Mouse (Mus musculus) liver, embryonic 14.5 days (tissue): ENCODE results near the gene Apon. TPM values are rescaled to one million over a fixed set of nuclear protein-coding genes. Genes with fewer than 3 reads are reported as not detected.
"Not testable (repeated sequence)": the region's sequence is repeated elsewhere in the genome, so short reads cannot be mapped to it uniquely, and the experiment has no call there.

ENCODE experiments used
- ATAC-seq: fragments of 200-750 bp; cut with Nextera tagmentation; 2 replicates; pipeline ENCODE4 v1.8.0; 2017; ENCODE audit warnings: moderate number of reproducible peaks, mild to moderate bottlenecking, moderate library complexity; ENCODE audit not compliant: insufficient read depth
- DNase-seq, 3 experiments: peaks; one replicate each; pipeline ENCODE4 v3.0.0-alpha.2; 2012 to 2013; ENCODE audit warnings: low read depth in 3 of 3, low spot score in 3 of 3
- H3K27ac ChIP-seq: fragments of 300-500 bp; sonication (generic); 2 replicates; pipeline ENCODE4 v1.5.1; 2014; ENCODE audit warnings: moderate library complexity, mild to moderate bottlenecking, control low read depth, inconsistent platforms
- H3K27me3 ChIP-seq: fragments of 300-500 bp; sonication (generic); 2 replicates; pipeline ENCODE4 v1.6.1; 2014; ENCODE audit warnings: mild to moderate bottlenecking, low read length, moderate library complexity; ENCODE audit not compliant: control insufficient read depth, insufficient read depth
- H3K36me3 ChIP-seq: fragments of 300-500 bp; sonication (generic); replicated peaks from 2 replicates; pipeline ENCODE4 v1.6.1; 2014; ENCODE audit warnings: low read depth; ENCODE audit not compliant: control insufficient read depth, insufficient read depth
- H3K4me1 ChIP-seq, 2 experiments: fragments of 200-500 bp in 1 of 2; fragments of 300-500 bp in 1 of 2; sonication (generic) in 1 of 2; replicated peaks; 2 replicates each; pipeline ENCODE4 v1.6.1; 2012 to 2014; ENCODE audit warnings: antibody characterized with exemption in 1 of 2, inconsistent platforms in 1 of 2, low read length in 1 of 2; ENCODE audit not compliant: control insufficient read depth in 2 of 2, insufficient read depth in 2 of 2
- H3K4me2 ChIP-seq: fragments of 300-500 bp; sonication (generic); 2 replicates; pipeline ENCODE4 v1.6.1; 2014; ENCODE audit warnings: low read depth, mild to moderate bottlenecking, control low read depth, moderate library complexity
- H3K4me3 ChIP-seq, 2 experiments: fragments of 200-500 bp in 1 of 2; fragments of 300-500 bp in 1 of 2; sonication (generic) in 1 of 2; 2 replicates each; pipeline ENCODE4 v1.5.1; 2012 to 2014; ENCODE audit warnings: low read depth in 2 of 2, low read length in 2 of 2, mild to moderate bottlenecking in 2 of 2, control low read depth in 1 of 2, inconsistent platforms in 1 of 2, moderate library complexity in 1 of 2; ENCODE audit not compliant: insufficient read depth in 1 of 2
- H3K9ac ChIP-seq: fragments of 300-500 bp; sonication (generic); replicated peaks from 2 replicates; pipeline ENCODE4 v1.6.1; 2014; ENCODE audit warnings: mild to moderate bottlenecking, control low read depth, moderate library complexity
- H3K9me3 ChIP-seq: fragments of 300-500 bp; sonication (generic); 2 replicates; pipeline ENCODE4 v1.6.1; 2016; ENCODE audit warnings: low read length, mixed read lengths; ENCODE audit not compliant: control insufficient read depth
- CTCF ChIP-seq: IDR thresholded peaks from 2 replicates; pipeline ENCODE4 v1.5.1; 2016; ENCODE audit warnings: antibody characterized with exemption, low read depth, control low read depth
- EP300 ChIP-seq: IDR thresholded peaks from 2 replicates; pipeline ENCODE4 v1.6.1; 2016; ENCODE audit warnings: antibody characterized with exemption, low read depth
- WGBS: fragments of 180-500 bp; shearing (Covaris S2); extraction: QIAGEN DNeasy Blood & Tissue Kit; methylation state at CpG from one replicate; pipeline ENCODE4 v1.1.7; 2014; ENCODE audit not compliant: insufficient replicate concordance; 5-methylcytosine and 5-hydroxymethylcytosine counted together
- polyA plus RNA-seq, 2 experiments: library from polyadenylated mRNA; depleted of rRNA in 1 of 2; stranded (reverse) in 1 of 2; unstranded in 1 of 2; fragments of >200 nt; fragmentation: Nextera tagmentation in 1 of 2; extraction: Ambion mirVana in 1 of 2; gene quantifications; 2 replicates each; pipeline versions ENCODE4 v1.2.1 to v1.2.3; 2012 to 2014

The Apon gene
- polyA plus RNA-seq, 2 experiments: 0.52 to 0.73 TPM

GRCm38 (mm10) chr10:128256328-128256727, 2.4 kb downstream of the Apon start:
- no peak for DNase-seq
- Histone ChIP-seq H3K4me1 (peaks cover 0 to 14% of the 10 kb centered on the region in 2 experiments; a peak in 1 of 4 replicates), H3K27ac (no peak overlapping the region), H3K4me3 (no peak overlapping the region), H3K4me2 (no peak overlapping the region), H3K9ac (no peak overlapping the region), H3K27me3 (no peaks in the 10 kb centered on the region), H3K36me3 (peaks cover 15% of the 10 kb centered on the region), H3K9me3 (no peaks in the 10 kb centered on the region)
- no peak for TF ChIP-seq EP300
- no peak for TF ChIP-seq CTCF
- 72% methylated on average over 8 of the region's 8 CpGs for WGBS
- ATAC-seq: no peak

DNA sequence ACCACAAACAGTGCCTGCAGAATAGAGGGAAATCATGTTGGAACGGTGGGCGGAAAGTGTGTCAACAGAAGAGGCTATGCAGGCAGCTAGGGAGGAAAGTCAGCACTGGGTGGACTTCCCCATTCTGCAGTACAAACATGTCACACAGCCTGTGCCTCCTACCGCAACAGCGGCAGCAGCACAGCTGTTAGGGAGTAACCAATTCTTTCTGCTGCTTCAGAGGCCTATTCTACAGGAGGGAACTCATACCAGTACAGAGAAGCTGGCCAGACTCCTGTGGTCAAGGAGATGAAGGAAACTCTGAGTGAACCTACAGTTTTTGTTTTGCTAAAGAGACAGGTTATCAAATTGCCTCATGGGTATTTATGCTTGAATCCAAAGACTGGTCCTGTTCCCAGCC, 5.1 kb downstream of the Apon start:
- no peak overlapping the region for H3K4me2 ChIP-seq
- H3K9ac ChIP-seq: no peak overlapping the region
- no peak overlapping the region for H3K27ac ChIP-seq
- H3K9me3 ChIP-seq: no peaks in the 10 kb centered on the region
- TF ChIP-seq EP300 (no peak), CTCF (no peak)
- ATAC-seq (peak; percentile 26; the same call in 1 of the 2 replicates), DNase-seq (peak in 1 of 3 experiments; percentile 22)
- peaks cover 0 to 11% of the 10 kb centered on the region in 2 experiments; a peak in 1 of 4 replicates for H3K4me1 ChIP-seq
- H3K36me3 ChIP-seq: no peaks in the 10 kb centered on the region
- H3K4me3 ChIP-seq: no peak overlapping the region
- WGBS: 24% methylated on average over 4 of the region's 4 CpGs
- H3K27me3 ChIP-seq: no peaks in the 10 kb centered on the region

GRCm38 (mm10) chr10:128259946-128260345, 6.0 kb downstream of the Apon start:
- Histone ChIP-seq H3K9me3 (no peaks in the 10 kb centered on the region), H3K36me3 (no peaks in the 10 kb centered on the region), H3K4me3 (no peak overlapping the region), H3K27me3 (no peaks in the 10 kb centered on the region), H3K27ac (no peak overlapping the region), H3K9ac (no peak overlapping the region), H3K4me1 (peaks cover 0 to 8% of the 10 kb centered on the region in 2 experiments; a peak in 1 of 4 replicates), H3K4me2 (no peak overlapping the region)
- TF ChIP-seq CTCF: no peak
- TF ChIP-seq EP300: no peak
- 62% methylated on average over 5 of the region's 5 CpGs for WGBS
- no peak for ATAC-seq
- DNase-seq: no peak

GRCm38 (mm10) chr10:128260376-128260775, 6.5 kb downstream of the Apon start:
- not testable (repeated sequence) for ATAC-seq, H3K27ac ChIP-seq, DNase-seq, H3K9ac ChIP-seq, H3K9me3 ChIP-seq, H3K4me1 ChIP-seq, H3K36me3 ChIP-seq, H3K4me3 ChIP-seq, H3K27me3 ChIP-seq, H3K4me2 ChIP-seq
- 74% methylated on average over 7 of the region's 7 CpGs for WGBS

DNA sequence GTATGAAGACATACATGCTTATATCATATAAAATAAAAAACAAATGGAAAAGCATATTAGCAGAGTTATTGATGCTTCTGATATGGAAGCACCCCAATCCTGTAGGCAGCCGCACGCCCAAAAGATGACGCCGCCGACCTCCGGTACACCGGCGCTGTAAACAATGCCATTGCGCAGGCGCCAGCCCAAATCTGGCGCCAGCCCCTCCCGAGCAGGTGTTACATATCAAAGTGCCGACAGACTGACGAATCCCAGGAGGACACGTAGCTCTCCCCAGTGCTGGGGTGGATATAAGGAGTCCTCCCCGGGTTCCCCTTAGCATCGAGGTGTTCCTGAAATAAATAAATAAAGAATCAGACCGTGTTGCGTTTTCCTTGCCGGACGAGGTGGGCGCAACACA, 8.4 kb downstream of the Apon start:
- Histone ChIP-seq H3K9ac (no peak overlapping the region), H3K4me1 (peaks cover 0 to 8% of the 10 kb centered on the region in 2 experiments; a peak in 1 of 4 replicates), H3K9me3 (no peaks in the 10 kb centered on the region), H3K4me2 (no peak overlapping the region), H3K4me3 (no peak overlapping the region), H3K27me3 (no peaks in the 10 kb centered on the region), H3K27ac (no peak overlapping the region), H3K36me3 (no peaks in the 10 kb centered on the region)
- no peak for ATAC-seq
- no peak for DNase-seq
- no peak for TF ChIP-seq EP300
- no peak for TF ChIP-seq CTCF
- 77% methylated on average over 22 of the region's 22 CpGs for WGBS
